Comparison of ENCODE assay signal across 15 mouse cellular contexts in genomic region chrX:99350233-99350632, GRCm38 (mm10).
"Had no signal": no experiment of that assay in that cellular context is flagged by ENCODE, and none has a peak within 500 bp of the region (broad histone marks: within the 10 kb centered on the region; RNA-seq: fewer than 3 reads in every experiment).

No protein-coding gene starts in this region.

- H3K9ac ChIP-seq: neural tube, embryonic 15.5 days; stomach, embryonic 15.5 days had no signal

- H3K4me2 ChIP-seq: neural tube, embryonic 15.5 days; stomach, embryonic 15.5 days had no signal

- H3K4me3 ChIP-seq: neural tube, embryonic 15.5 days; stomach, embryonic 15.5 days had no signal

- H3K27ac ChIP-seq: neural tube, embryonic 15.5 days; stomach, embryonic 15.5 days; stomach, postnatal 0 days had no signal

- H3K9me3 ChIP-seq: neural tube, embryonic 15.5 days; stomach, embryonic 15.5 days had no signal

- H3K36me3 ChIP-seq: neural tube, embryonic 15.5 days; stomach, embryonic 15.5 days had no signal

- H3K4me1 ChIP-seq: neural tube, embryonic 15.5 days; stomach, embryonic 15.5 days had no signal

- DNase-seq: retina, postnatal 1 day; right cerebral cortex, adult 18-20 months; right cerebral cortex, postnatal 14 days; right cerebral cortex, postnatal 25 days; right cerebral cortex, postnatal 4 days; spleen, adult 18-20 months; thymus, adult 18-20 months; thymus, adult 2 months; thymus, postnatal 14 days; thymus, postnatal 25 days; thymus, postnatal 36 days; thymus, postnatal 4 days had no signal
